Mouse (Mus musculus): Measurements from ENCODE around the gene Gsta3.
"Not testable (repeated sequence)": the region's sequence is repeated elsewhere in the genome, so short reads cannot be mapped to it uniquely, and the experiment has no call there.

The Gsta3 gene
- long read RNA-seq, experiment 1, transcript Gsta3-201 (7 exons, 1,457 nt) = major isoform, 18 of 24 reads
- long read RNA-seq, experiment 1, partial matches to known transcripts = 1 of 24 reads
- long read RNA-seq, experiment 1, other reads (novel, unspliced or antisense) = 2 of 24 reads
- long read RNA-seq, experiment 2, transcript Gsta3-201 (7 exons, 1,457 nt) = major isoform, 15 of 17 reads
- long read RNA-seq, experiment 2, partial matches to known transcripts = 1 of 17 reads
- long read RNA-seq, experiment 2, other reads (novel, unspliced or antisense) = 0 of 17 reads

DNA sequence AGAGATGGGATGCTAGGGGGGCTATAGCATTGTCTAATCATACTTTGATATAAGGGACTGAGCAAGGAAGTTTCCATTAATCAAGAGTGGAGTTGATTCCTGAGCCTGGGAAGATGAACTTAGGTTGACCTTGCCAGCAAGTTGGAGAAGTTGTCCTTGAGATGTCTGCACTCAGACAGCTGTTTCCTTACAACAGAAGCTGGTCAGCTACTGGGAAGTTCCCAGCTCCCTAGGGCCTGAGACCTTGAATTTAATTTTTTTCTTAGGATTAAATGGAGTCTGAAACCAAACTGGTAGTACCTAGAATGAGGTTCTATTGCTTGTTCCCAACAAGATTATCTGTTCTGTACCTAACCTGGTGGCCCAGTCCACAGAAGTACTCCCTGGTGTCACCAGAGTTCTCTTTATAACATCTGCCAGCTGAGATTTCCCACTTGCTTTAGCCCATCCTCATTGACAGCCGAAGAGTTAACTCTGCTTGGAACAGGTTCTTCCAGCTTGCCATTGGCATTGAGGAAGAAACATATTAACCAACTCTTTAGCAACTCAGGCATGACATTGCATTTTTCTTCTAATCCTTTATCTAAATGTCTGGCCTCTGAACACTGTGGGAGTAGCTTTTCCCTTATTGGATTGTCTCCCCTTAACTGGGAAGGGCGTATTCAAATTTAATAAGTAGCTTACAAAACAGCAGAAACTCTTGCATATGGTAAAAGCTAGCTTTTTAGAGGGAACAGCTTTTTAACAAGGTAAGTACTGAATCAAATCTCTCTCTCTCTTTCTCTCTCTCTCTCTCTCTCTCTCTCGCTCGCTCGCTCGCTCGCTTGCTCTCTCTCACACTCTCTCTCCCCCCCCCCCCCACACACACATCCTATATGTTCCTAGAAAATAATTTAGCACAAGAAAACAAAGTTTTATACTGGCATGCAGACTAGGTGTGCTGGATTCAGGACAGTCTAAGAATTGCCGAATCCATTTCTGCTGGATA lies at the start of gene Gsta3:
Gene Gsta3, plus strand, starts transcription at position 679 of the 988 bp plus-strand sequence.
- intact Hi-C loops (cut with DNase I) = no loop called here

DNA sequence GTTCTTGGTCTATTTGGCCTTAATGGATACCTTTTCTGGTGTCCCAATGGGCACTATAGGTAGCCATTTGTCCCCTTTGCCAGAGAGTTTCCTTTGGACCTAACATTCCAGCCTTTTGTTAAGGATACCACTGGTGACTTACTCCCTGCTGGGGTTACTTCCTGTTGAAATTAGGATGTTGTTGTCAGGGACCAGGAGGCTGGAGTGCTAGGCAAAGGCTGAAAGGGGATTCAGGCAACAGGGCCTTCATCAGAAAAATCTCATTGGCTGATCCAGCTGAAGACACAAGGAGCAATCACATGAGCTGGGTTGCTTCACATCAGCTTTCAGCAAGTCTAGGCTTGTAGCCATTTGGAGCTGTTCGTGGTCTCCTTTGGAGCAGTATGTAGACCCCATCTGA lies 34.1 kb upstream of the Gsta3 start:
- intact Hi-C loops (cut with DNase I) = loop anchor here (5.0 kb wide), 1 partner anchor 71 kb away; no protein-coding TSS in a partner anchor

DNA sequence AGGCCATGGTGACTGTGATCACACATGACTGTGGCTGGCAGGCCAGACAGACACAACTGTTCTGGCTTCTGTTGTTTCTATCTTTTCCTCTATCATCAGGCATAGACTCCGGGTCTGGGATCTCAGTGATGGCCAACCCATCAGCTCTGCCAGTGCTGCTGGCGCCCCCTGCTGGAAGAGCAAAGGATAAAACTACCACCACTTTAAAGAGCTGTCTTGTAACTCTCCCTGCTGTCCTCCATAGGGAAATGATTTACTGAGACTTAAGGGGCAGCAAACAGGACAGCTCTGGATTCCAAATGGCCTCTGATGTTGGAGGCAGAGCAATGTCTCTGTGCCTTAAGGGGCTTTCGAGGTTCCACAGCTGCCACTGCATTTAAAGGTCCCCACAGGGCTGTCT lies 26.9 kb upstream of the Gsta3 start:
- intact Hi-C loops (cut with DNase I) = not testable (repeated sequence)

DNA sequence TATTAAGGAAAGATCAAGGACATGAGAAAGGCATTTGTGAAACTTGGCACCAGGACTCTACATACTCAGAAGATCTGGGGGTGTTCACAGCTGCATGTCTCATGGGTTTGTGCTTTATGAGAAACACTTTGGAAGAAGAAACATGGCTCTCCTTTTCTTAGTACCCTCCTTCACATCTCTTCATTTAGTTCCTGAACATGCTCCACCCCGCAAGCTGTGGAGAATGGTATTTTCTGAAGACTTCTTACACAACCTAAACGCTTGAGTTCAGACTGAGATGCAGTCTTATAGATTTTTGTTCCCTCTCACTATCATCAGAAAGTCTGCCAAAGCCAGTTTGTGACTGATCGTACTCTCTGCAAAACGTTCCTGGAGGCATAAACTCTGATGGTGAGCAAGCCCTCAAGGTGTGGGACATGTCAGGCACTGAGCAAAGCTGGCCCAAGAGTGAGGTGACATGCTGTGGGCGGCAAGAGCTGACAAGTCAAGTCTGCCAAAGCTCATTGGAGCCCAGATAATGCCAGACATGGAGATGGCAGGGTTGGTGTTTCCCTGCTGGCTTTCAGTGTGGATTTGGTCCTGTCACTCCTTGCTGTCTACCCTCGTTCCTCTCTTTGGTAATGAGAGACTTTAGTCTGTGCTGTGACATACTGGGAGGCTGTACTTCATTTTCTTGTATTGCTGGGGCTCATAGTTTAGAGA lies 26.2 kb upstream of the Gsta3 start:
- intact Hi-C loops (cut with DNase I) = not testable (repeated sequence)

DNA sequence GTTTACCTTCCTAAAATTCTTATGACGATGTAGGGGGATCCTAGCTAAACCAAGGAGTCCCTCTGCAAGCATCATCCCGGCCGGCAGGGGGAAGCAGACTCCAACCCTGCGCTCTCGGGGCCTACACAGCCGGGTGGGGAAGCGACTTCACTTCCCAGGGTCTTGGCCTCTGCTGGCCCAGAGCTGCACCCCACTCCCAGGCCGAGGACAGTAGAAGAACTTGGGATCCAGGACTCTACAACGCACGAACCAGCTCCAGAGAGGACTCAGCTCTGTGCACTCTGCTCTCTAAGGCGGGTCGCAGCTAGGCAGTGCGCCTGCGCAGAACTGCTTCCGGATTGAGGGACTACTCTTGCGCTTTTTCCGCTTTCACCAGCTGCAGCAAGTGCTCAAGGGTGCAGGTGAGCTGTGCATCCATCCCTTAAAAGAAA lies 21.9 kb upstream of the Gsta3 start, which contains the start of gene Tmem14a:
Gene Tmem14a, plus strand, starts transcription at position 87 of the 431 bp plus-strand sequence.
- intact Hi-C loops (cut with DNase I) = loop anchor here (2.0 to 5.0 kb wide), 3 partner anchors 51 to 126 kb away; no protein-coding TSS in a partner anchor

DNA sequence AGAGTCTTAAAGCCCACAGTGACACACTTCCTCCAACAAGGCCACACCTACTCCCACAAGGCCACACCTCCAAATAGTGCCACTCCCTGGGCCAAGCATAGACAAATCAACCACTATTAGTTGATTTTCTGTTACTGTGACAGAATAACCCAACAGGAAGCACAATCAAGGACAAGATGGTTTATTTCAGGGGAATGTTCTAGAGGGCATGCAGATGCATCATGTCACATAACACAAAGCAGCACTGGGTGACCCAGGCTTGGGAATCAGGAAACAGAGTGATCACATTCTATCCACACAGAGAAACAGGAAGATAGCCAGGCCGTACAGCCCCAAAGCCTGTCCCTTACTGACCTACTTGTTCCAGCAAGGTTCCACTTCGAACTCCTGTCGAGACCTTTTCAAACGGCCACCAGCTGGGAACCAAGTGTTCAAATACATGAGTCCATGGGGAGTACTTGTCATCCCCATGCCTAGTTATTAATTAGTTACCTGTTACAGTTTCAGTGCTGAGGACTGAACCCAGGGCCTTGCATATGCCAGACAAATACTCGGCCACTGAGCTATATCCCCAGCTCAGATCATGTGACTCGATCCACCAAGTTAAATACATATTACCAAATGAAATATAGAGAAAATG lies 12.5 kb upstream of the Gsta3 start:
- intact Hi-C loops (cut with DNase I) = no loop called here

DNA sequence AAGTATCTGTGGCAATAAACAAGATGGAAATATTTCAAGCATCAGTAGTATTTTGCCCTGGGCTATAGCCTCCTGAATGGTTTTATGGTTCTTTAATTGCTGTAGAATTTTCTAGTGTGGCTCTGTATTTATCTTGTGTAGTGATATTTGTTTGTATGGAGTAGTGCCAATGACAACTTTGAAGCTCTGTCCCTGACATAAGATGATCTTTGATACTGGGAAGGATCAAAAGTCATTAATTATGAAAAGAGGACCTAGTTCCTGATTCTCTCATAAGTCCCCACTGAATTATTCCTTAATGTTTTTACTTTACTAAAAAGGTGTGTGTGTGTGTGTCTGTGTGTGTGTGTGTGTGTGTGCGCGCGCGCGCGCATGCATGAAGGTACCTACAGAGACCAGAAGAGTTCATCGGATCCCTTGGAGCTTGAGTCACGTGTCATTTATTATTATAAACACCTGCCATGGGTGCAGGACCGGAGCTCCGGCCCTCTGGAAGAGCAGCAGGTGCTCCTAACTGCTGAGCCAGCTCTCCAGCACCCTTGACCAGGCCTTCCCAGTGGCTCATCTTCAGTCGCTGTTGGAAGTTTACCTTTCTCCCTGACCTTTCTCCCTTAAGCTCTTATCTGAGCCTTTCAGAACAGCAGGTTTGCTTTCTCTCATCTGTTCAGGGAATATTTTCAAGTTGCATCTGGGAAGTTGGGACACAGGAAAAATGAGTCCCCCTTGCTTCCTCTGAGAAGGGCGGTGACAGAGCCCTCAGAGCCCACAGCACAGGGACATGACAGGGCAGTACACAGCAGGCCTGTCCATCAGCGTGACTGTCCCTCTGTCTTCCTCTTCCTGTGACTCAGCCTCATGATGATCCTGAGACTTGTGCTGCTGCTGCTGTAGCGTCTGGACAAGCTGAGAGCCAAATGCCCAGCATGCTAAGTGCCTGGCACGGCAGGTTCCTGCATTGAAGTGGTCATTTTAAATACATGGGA lies 11.4 kb upstream of the Gsta3 start:
- intact Hi-C loops (cut with DNase I) = not testable (repeated sequence)

DNA sequence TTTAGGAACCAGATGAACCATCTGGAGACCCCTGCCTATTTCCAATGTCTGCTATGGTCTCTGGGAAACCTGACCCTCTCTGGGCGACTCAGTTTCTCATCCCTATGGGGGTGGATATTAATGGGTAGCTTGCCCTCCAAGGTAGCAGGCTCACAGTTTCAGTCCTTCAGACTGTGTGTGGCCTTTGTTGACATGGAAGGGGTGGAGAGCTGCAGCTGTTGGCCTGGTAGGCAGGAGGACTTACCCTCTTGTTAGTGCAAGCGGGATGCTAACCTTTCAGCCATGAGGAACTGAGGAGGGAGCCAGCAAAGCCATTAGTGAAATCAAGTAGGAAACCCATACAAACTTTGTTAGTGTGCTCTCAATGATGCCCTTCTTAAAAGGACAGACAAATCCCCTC lies 10.0 kb upstream of the Gsta3 start:
- intact Hi-C loops (cut with DNase I) = no loop called here

DNA sequence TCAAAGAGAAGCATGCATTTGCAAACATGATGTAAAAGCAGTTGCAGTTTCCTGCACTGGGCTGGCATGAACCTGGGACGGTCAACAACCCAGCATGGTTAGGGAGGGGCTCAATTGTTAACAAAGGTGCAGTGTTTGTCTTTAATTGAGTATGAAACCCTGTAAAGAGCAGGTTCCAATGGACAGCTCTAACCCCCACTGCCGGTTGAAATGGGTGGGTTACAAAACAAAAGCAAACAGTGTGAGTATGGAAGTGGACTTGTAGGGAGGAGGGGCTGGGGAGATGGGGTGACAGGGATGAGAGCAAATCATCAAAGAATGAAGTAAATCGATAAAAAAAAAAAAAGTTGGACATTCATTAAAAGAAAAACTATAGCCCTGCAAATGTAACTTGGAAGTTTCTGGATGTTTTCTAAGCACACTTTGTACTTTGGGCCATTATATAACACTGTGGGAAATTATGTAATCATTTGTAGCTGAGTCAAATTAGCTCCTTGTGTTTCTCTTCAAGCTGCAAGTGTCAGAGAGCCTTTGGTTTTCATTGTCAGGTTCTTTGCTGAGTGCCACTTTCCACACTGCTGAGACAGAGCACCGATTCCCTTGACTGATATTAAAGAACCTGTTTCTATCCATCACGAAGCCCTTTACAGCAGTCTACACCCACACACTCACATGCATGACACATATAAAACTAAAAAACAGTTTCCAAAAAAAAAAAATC lies 8.5 kb upstream of the Gsta3 start:
- intact Hi-C loops (cut with DNase I) = no loop called here

DNA sequence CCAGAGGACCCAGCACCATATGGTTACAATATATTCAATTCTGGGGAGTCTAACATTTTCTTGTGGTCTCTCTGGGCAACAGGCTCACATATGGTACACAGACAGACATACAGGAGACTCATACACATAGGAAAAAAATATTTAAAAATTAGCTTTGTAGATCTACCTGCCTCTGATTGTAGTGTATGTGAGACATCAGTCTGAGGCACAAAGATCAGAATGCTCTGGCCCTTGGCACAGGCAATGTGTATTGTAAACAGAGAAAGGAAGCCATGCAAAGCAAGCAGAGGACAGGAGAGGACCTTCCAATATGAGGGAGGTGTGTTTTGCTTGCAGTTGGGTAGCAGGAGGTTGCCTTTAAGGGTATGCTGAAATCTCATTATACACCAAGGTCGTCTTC lies 7.9 kb upstream of the Gsta3 start:
- intact Hi-C loops (cut with DNase I) = no loop called here

DNA sequence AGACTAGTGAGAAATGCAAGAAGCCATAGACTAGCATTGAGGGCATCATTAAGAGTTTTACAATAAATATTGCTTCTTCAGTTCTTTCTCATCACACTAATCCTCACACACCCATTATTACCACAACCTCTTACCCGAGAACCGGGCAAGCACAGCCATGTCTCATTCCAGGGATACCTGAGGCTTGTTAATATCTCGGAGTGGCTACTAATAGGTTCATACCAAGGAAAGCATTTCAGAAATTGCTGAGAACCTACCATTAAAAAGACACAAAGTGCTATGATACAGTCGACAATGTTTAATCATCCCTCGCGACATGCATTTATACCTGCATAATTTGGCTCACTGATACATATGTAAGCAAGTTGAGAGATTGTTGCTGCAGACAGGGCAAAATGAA lies 5.0 kb upstream of the Gsta3 start:
- intact Hi-C loops (cut with DNase I) = no loop called here

DNA sequence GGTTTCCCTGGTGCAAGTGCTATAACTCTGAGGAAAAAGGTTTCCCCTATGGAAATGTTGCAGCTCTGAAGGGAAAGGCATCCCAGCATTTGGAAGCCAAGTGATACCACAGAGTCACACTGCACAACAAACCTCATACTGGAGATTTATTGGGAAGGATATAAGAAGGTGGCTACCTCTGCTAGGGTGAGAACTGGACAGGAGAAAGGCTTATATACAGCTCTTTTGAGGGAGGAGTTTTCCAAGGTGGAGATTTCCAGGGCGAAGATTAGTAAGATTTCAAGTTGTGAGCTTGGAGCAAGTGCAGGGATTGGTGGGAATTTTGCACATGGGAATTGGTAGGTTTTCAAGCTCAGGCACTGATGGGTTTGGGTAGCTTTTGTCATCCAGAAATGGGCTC lies 707 bp downstream of the Gsta3 start:
- intact Hi-C loops (cut with DNase I) = no loop called here

DNA sequence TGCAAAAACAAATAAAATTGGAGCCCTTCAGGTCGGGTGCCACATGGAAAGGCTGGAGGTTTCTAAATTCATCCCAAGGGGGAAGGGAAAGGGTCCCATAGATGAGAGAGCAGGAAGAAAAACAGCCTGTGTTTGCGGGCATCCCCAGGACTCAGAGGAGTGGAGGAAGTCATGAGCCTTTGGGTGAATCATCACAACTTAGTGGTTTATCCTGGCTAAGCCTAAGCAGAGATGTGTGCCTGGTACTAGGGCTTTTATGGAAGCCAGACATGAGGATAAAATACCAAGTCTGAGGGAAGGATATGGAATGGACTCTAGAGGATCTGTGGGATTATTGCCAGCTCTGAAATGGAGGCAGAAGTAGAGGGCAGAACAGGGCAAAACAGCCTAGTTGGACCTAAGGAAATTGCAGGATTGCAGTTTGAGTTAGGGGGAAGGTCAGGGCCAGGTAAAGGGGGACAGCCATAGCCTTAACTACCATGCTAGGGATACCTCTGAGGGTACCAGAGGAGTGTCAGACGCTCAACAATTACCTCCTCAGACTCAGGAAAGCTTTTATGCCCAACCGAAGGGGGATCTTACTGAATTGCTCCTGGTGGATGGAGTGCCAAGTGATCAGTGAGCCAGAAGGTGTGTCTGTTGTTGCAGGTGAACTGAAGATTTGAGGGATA lies 4.0 kb downstream of the Gsta3 start:
- intact Hi-C loops (cut with DNase I) = no loop called here

DNA sequence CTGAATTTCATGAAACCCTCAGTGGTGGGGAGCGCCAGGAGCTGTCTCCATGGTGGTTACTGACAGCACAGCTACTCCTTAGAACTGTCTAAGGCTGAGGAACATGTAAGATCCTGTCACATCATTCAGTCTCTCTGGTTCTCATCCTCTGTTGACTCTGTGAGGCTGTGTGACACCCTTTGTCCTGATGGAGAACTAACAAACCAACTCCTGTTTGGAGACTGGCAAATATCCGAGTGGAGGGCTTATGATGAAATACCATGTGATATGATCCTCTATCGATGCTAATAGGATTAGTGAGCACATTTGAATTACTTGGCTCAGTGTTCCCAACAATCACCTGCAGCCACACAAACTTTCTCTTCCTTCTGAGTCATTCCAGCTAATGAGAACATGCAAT lies 5.7 kb downstream of the Gsta3 start:
- intact Hi-C loops (cut with DNase I) = no loop called here

DNA sequence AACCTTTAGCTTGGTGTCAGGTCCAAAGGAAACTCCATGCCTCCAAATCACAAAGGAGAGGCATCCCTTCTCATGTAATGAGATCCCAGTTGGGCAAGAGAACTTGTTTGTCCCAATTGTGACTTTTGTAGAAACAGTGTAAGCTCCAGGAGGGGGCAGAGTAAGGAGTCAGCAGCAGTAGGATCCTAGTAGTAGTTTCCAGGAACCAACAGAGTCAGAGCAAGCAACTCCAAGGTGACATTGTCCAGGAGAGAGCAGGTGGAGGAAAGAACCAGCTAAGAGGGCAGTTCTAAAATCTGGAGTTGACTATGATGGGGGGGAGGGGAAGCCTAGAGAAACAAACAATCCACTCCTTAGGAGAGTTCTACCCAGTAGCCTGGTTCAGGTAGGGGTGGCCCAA lies 7.5 kb downstream of the Gsta3 start:
- intact Hi-C loops (cut with DNase I) = no loop called here

DNA sequence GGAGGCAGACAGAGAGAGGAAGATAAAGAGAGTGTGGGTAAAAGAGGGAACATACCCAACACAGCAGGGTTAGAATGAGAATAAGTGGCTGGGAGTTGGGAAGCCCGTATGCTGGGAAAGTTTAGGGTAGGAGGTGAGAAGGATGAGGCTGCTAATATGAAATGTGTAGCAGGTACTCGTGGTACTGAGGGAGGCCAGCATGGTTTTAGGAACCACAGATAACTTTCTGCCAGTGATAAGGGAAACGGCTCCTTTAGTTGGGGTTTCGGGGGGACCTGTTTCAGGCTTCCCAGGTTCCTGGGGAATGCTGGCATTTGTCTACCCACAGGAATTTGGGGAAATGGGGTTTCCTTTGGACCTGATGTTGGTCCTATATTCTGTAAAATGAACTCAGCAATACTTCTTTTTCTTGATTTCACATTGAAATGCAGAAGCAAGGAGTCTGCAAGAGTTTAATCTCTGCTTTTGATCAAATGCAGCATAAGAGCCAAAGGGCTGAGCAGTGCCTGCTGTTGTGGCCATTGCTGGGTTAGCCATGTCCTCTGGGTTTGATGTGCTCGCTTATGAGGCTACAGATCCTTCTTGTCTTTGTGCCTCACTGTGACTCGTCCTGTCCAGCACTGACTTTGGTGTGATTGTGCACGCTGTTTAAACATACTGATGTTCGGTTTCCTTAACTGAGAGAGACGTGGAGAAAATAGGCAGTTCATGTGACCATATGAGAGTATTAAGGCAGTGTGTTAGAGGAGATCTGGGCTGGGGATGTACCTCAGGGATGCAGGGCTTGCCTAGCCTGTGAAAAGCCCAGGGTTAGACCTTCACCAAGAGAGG lies 8.4 kb downstream of the Gsta3 start:
- intact Hi-C loops (cut with DNase I) = no loop called here

DNA sequence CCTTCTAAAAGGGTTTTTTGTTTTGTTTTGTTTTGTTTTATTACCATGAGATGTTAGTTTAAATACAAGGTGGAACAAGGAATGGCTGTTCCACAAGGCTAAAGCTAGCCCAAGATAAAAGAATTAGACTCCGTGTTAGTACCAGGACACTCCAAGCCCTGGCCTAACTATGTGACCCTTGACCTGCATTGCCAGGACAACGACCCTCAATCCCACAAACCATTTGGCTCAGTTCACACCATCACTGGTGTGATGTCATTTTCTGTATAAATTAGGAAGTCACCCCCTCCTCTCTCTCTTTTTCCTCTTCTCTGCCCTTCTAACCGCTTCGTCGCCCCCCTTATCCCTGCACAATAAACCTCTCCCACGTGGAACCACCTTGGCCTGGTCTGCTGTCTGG lies 11.3 kb downstream of the Gsta3 start:
- intact Hi-C loops (cut with DNase I) = no loop called here

Data from adrenal gland (tissue).